Mouse (Mus musculus) liver, postnatal 0 days (tissue): ENCODE data around the gene Gabrb1.

Experiments used
- CTCF ChIP-seq: sonication (generic); IDR thresholded peaks from 2 replicates; pipeline ENCODE4 v1.5.1; 2016; ENCODE audit warnings: antibody characterized with exemption, low read depth
- EP300 ChIP-seq: IDR thresholded peaks from 2 replicates; pipeline ENCODE4 v1.6.1; 2016; ENCODE audit warnings: antibody characterized with exemption, low read depth, mild to moderate bottlenecking

DNA sequence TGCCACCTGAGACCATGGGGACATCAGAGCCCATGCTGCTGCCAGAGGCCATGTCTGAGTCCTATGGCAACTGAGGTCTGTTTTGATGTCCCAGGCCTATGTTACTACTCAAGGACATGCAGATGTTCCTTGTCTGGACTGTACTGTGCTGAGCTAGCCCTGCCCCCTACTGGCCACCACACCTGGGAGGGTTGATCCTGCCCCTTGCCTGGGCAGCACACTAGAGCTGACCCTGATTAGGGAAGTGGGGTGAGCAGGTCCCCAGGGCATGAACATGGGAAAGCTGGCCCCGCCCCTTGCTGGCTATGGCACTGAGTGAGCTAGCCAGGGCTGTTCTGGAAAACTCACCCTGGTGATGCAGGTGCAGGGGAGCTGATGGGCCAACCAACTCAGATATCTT, 428.6 kb downstream of the Gabrb1 start:
- TF ChIP-seq CTCF (no peak), EP300 (no peak)
